Mouse (Mus musculus): ENCODE results near the gene C1ql3. TPM values are rescaled to one million over a fixed set of nuclear protein-coding genes. Genes with fewer than 3 reads are reported as not detected.

The C1ql3 gene
- polyA plus RNA-seq, 1 experiment from 2014 or later, result 0.27 TPM

- Histone ChIP-seq H3K36me3 (ENCODE audit: control insufficient read depth, insufficient read depth, low read length) (no peaks in the 10 kb centered on the region), H3K4me3 (ENCODE audit: low read length) (peak overlapping the region; percentile 65), H3K9me3 (ENCODE audit: control insufficient read depth, low read length) (no peaks in the 10 kb centered on the region), H3K4me2 (ENCODE audit: low read depth, low read length) (peak overlapping the region; percentile 100), H3K27me3 (replicated peaks; ENCODE audit: control insufficient read depth, insufficient read depth, low read length) (peaks cover 25% of the 10 kb centered on the region), H3K9ac (ENCODE audit: low read depth, low read length) (peak overlapping the region; percentile 64), H3K4me1 (ENCODE audit: control insufficient read depth, insufficient read depth, low read length) (peaks cover 15% of the 10 kb centered on the region), H3K27ac (ENCODE audit: low read length) (no peak overlapping the region)
- WGBS, result under 1% methylated on average over 73 of the region's 75 CpGs
- peak; percentile 79 for ATAC-seq
Measured at GRCm38 (mm10) chr2:13010460-13011341, 905 bp downstream of the C1ql3 start.

- no peak overlapping the region for H3K27ac ChIP-seq (ENCODE audit: low read length)
- H3K4me3 ChIP-seq (ENCODE audit: low read length), result peak overlapping the region; percentile 65
- H3K4me1 ChIP-seq (ENCODE audit: control insufficient read depth, insufficient read depth, low read length), result peaks cover 15% of the 10 kb centered on the region
- no peak for ATAC-seq
- peaks cover 25% of the 10 kb centered on the region for H3K27me3 ChIP-seq (replicated peaks; ENCODE audit: control insufficient read depth, insufficient read depth, low read length)
- no peaks in the 10 kb centered on the region for H3K9me3 ChIP-seq (ENCODE audit: control insufficient read depth, low read length)
- H3K9ac ChIP-seq (ENCODE audit: low read depth, low read length), result peak overlapping the region; percentile 64
- peak overlapping the region; percentile 100 for H3K4me2 ChIP-seq (ENCODE audit: low read depth, low read length)
- no peaks in the 10 kb centered on the region for H3K36me3 ChIP-seq (ENCODE audit: control insufficient read depth, insufficient read depth, low read length)
- WGBS, result 4% methylated on average over 31 of the region's 31 CpGs
Measured at GRCm38 (mm10) chr2:13010030-13010459, 1.6 kb downstream of the C1ql3 start.

- Histone ChIP-seq H3K9me3 (ENCODE audit: control insufficient read depth, low read length) (no peaks in the 10 kb centered on the region), H3K36me3 (ENCODE audit: control insufficient read depth, insufficient read depth, low read length) (no peaks in the 10 kb centered on the region), H3K4me2 (ENCODE audit: low read depth, low read length) (peak overlapping the region; percentile 100), H3K27me3 (replicated peaks; ENCODE audit: control insufficient read depth, insufficient read depth, low read length) (peaks cover 25% of the 10 kb centered on the region), H3K4me1 (ENCODE audit: control insufficient read depth, insufficient read depth, low read length) (peaks cover 15% of the 10 kb centered on the region), H3K9ac (ENCODE audit: low read depth, low read length) (no peak overlapping the region), H3K4me3 (ENCODE audit: low read length) (peak overlapping the region; percentile 65), H3K27ac (ENCODE audit: low read length) (no peak overlapping the region)
- no peak for ATAC-seq
- 25% methylated on average over 18 of the region's 18 CpGs for WGBS
Measured at GRCm38 (mm10) chr2:13009261-13009972, 2.2 kb downstream of the C1ql3 start.

- Histone ChIP-seq H3K9ac (ENCODE audit: low read depth, low read length) (no peak overlapping the region), H3K36me3 (ENCODE audit: control insufficient read depth, insufficient read depth, low read length) (no peaks in the 10 kb centered on the region), H3K4me3 (ENCODE audit: low read length) (no peak overlapping the region), H3K27ac (ENCODE audit: low read length) (no peak overlapping the region), H3K27me3 (replicated peaks; ENCODE audit: control insufficient read depth, insufficient read depth, low read length) (peaks cover 25% of the 10 kb centered on the region), H3K4me1 (ENCODE audit: control insufficient read depth, insufficient read depth, low read length) (peaks cover 15% of the 10 kb centered on the region), H3K9me3 (ENCODE audit: control insufficient read depth, low read length) (no peaks in the 10 kb centered on the region), H3K4me2 (ENCODE audit: low read depth, low read length) (no peak overlapping the region)
- 85% methylated on average over 1 of the region's 1 CpGs for WGBS
- no peak for ATAC-seq
Measured at GRCm38 (mm10) chr2:13008433-13008832, 3.2 kb downstream of the C1ql3 start.

- ATAC-seq, result no peak
- WGBS, result 70% methylated on average over 2 of the region's 2 CpGs
- no peak overlapping the region for H3K27ac ChIP-seq (ENCODE audit: low read length)
Measured at GRCm38 (mm10) chr2:13000026-13000425, 11.6 kb downstream of the C1ql3 start.

GRCm38 (mm10) chr2:12984901-12985732 is 26.5 kb downstream of the C1ql3 start:
- Histone ChIP-seq H3K4me3 (ENCODE audit: low read length) (no peak overlapping the region), H3K27me3 (replicated peaks; ENCODE audit: control insufficient read depth, insufficient read depth, low read length) (no peaks in the 10 kb centered on the region), H3K27ac (ENCODE audit: low read length) (no peak overlapping the region), H3K4me1 (ENCODE audit: control insufficient read depth, insufficient read depth, low read length) (no peaks in the 10 kb centered on the region), H3K9me3 (ENCODE audit: control insufficient read depth, low read length) (no peaks in the 10 kb centered on the region), H3K9ac (ENCODE audit: low read depth, low read length) (no peak overlapping the region), H3K36me3 (ENCODE audit: control insufficient read depth, insufficient read depth, low read length) (0 out of 2 replicates have a peak, but pooled peaks cover 4% of the 10 kb centered on the region), H3K4me2 (ENCODE audit: low read depth, low read length) (no peak overlapping the region)
- no peak for ATAC-seq
- WGBS, result 78% methylated on average over 4 of the region's 4 CpGs

More at GRCm38 (mm10) chr2:13000026-13000425, 11.6 kb downstream of the C1ql3 start:
- H3K36me3 ChIP-seq (ENCODE audit: control insufficient read depth, insufficient read depth, low read length), result no peaks in the 10 kb centered on the region
- H3K4me3 ChIP-seq (ENCODE audit: low read length), result no peak overlapping the region
- H3K27me3 ChIP-seq (replicated peaks; ENCODE audit: control insufficient read depth, insufficient read depth, low read length), result no peaks in the 10 kb centered on the region
- H3K9ac ChIP-seq (ENCODE audit: low read depth, low read length), result no peak overlapping the region
- H3K9me3 ChIP-seq (ENCODE audit: control insufficient read depth, low read length), result no peaks in the 10 kb centered on the region
- no peak overlapping the region for H3K4me2 ChIP-seq (ENCODE audit: low read depth, low read length)
- H3K4me1 ChIP-seq (ENCODE audit: control insufficient read depth, insufficient read depth, low read length), result no peaks in the 10 kb centered on the region

GRCm38 (mm10) chr2:12978771-12979170 is 32.8 kb downstream of the C1ql3 start:
- ATAC-seq, result no peak
- Histone ChIP-seq H3K36me3 (ENCODE audit: control insufficient read depth, insufficient read depth, low read length) (0 out of 2 replicates have a peak, but pooled peaks cover 4% of the 10 kb centered on the region), H3K4me1 (ENCODE audit: control insufficient read depth, insufficient read depth, low read length) (no peaks in the 10 kb centered on the region), H3K9ac (ENCODE audit: low read depth, low read length) (no peak overlapping the region), H3K27me3 (replicated peaks; ENCODE audit: control insufficient read depth, insufficient read depth, low read length) (no peaks in the 10 kb centered on the region), H3K9me3 (ENCODE audit: control insufficient read depth, low read length) (no peaks in the 10 kb centered on the region), H3K27ac (ENCODE audit: low read length) (no peak overlapping the region), H3K4me2 (ENCODE audit: low read depth, low read length) (no peak overlapping the region), H3K4me3 (ENCODE audit: low read length) (no peak overlapping the region)
- WGBS, result 76% methylated on average over 4 of the region's 4 CpGs

GRCm38 (mm10) chr2:12977367-12977766 is 34.2 kb downstream of the C1ql3 start:
- Histone ChIP-seq H3K9ac (ENCODE audit: low read depth, low read length) (no peak overlapping the region), H3K27ac (ENCODE audit: low read length) (no peak overlapping the region), H3K4me3 (ENCODE audit: low read length) (no peak overlapping the region), H3K36me3 (ENCODE audit: control insufficient read depth, insufficient read depth, low read length) (0 out of 2 replicates have a peak, but pooled peaks cover 4% of the 10 kb centered on the region), H3K4me1 (ENCODE audit: control insufficient read depth, insufficient read depth, low read length) (no peaks in the 10 kb centered on the region), H3K27me3 (replicated peaks; ENCODE audit: control insufficient read depth, insufficient read depth, low read length) (no peaks in the 10 kb centered on the region), H3K4me2 (ENCODE audit: low read depth, low read length) (no peak overlapping the region), H3K9me3 (ENCODE audit: control insufficient read depth, low read length) (no peaks in the 10 kb centered on the region)
- ATAC-seq, result no peak
- 90% methylated on average over 7 of the region's 7 CpGs for WGBS

GRCm38 (mm10) chr2:12973752-12974151 is 37.9 kb downstream of the C1ql3 start:
- peak; percentile 84 for ATAC-seq

More at GRCm38 (mm10) chr2:12973752-12974151, 37.9 kb downstream of the C1ql3 start:
- H3K9me3 ChIP-seq (ENCODE audit: control insufficient read depth, low read length), result no peaks in the 10 kb centered on the region
- H3K36me3 ChIP-seq (ENCODE audit: control insufficient read depth, insufficient read depth, low read length), result no peaks in the 10 kb centered on the region
- H3K4me3 ChIP-seq (ENCODE audit: low read length), result no peak overlapping the region
- no peaks in the 10 kb centered on the region for H3K4me1 ChIP-seq (ENCODE audit: control insufficient read depth, insufficient read depth, low read length)
- WGBS, result 78% methylated on average over 2 of the region's 2 CpGs
- no peak overlapping the region for H3K4me2 ChIP-seq (ENCODE audit: low read depth, low read length)
- H3K9ac ChIP-seq (ENCODE audit: low read depth, low read length), result no peak overlapping the region
- H3K27ac ChIP-seq (ENCODE audit: low read length), result no peak overlapping the region
- H3K27me3 ChIP-seq (replicated peaks; ENCODE audit: control insufficient read depth, insufficient read depth, low read length), result no peaks in the 10 kb centered on the region
